Mouse (Mus musculus) kidney, adult 2 months (tissue): ENCODE measurements around the gene Nphp3. TPM values are rescaled to one million over a fixed set of nuclear protein-coding genes. Genes with fewer than 3 reads are reported as not detected.

ENCODE experiments used
- DNase-seq: peaks from one replicate; pipeline ENCODE4 v3.0.0; 2021
- H3K27ac ChIP-seq: fragments of 200-500 bp; 2 replicates; pipeline ENCODE4 v1.5.1; 2012; ENCODE audit warnings: low read depth, low read length, control low read depth, inconsistent platforms; ENCODE audit not compliant: insufficient read depth
- H3K27me3 ChIP-seq: fragments of 200-500 bp; replicated peaks from 2 replicates; pipeline ENCODE4 v1.6.1; 2012; ENCODE audit warnings: mild to moderate bottlenecking, moderate library complexity, low read length, inconsistent platforms; ENCODE audit not compliant: control insufficient read depth, insufficient read depth
- H3K36me3 ChIP-seq: fragments of 200-500 bp; 2 replicates; pipeline ENCODE4 v1.6.1; 2012; ENCODE audit warnings: mild to moderate bottlenecking, moderate library complexity, low read length, inconsistent platforms; ENCODE audit not compliant: control insufficient read depth, insufficient read depth
- H3K4me1 ChIP-seq: fragments of 200-500 bp; 2 replicates; pipeline ENCODE4 v1.6.1; 2011; ENCODE audit warnings: low read length; ENCODE audit not compliant: control insufficient read depth, insufficient read depth
- H3K4me3 ChIP-seq: fragments of 200-500 bp; 2 replicates; pipeline ENCODE4 v1.5.1; 2011; ENCODE audit warnings: mild to moderate bottlenecking, low read depth, low read length, control low read depth; ENCODE audit not compliant: insufficient read depth
- CTCF ChIP-seq: fragments of 200-500 bp; conservative IDR thresholded peaks from 2 replicates; pipeline ENCODE4 v1.5.1; 2011; ENCODE audit warnings: low read depth, mild to moderate bottlenecking, control low read depth, low read length, moderate library complexity, mixed read lengths; ENCODE audit not compliant: insufficient read depth, insufficient read length
- POLR2A ChIP-seq: fragments of 200-500 bp; IDR thresholded peaks from one replicate; pipeline ENCODE4 v1.6.1; 2011; ENCODE audit warnings: low read depth, low read length, control low read depth
- WGBS: fragments of 180-500 bp; shearing (Covaris S2); methylation state at CpG from one replicate; pipeline ENCODE4 v1.1.7; 2018; 5-methylcytosine and 5-hydroxymethylcytosine counted together
- polyA plus RNA-seq: library from polyadenylated mRNA; depleted of rRNA; stranded (reverse); fragments of >200 nt; gene quantifications from 2 replicates; pipeline ENCODE4 v1.2.3, GENCODE M21; 2012

Gene Nphp3
- polyA plus RNA-seq, 1 experiment, result 8.4 TPM

DNA sequence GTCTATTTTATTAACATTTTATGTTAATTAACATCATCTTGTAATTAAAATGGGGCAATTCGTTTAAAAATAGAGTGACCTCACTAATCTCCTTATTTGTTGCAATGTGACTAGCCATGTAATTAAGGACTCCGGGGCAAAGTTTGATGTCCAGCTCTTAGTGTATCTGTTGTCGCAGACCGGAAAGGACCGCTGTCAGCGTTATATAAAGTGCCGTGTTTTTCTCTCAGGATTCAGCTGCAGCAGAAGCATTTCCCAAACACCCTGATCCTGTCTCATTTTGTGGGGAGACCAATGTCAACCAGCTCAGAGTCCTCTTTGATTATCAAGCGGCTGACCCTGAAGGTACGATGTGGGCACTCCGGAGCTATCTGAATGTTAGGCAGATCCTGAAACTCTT, 18.7 kb downstream of the Nphp3 start:
- 70% methylated on average over 10 of the region's 10 CpGs for WGBS
- DNase-seq, result peak; percentile 45
- TF ChIP-seq CTCF (no peak), POLR2A (no peak)
- H3K27ac ChIP-seq, result no peak overlapping the region
- peaks cover 3% of the 10 kb centered on the region; the same call in 1 of the 2 replicates for H3K36me3 ChIP-seq
- no peaks in the 10 kb centered on the region for H3K27me3 ChIP-seq
- H3K4me1 ChIP-seq, result no peaks in the 10 kb centered on the region
- no peak overlapping the region for H3K4me3 ChIP-seq

GRCm38 (mm10) chr9:104027186-104027585, 24.8 kb downstream of the Nphp3 start:
- Histone ChIP-seq H3K4me3 (no peak overlapping the region), H3K27ac (no peak overlapping the region), H3K4me1 (no peaks in the 10 kb centered on the region), H3K36me3 (no peaks in the 10 kb centered on the region), H3K27me3 (no peaks in the 10 kb centered on the region)
- WGBS, result 98% methylated on average over 8 of the region's 8 CpGs
- no peak for DNase-seq
- TF ChIP-seq CTCF, result no peak
- no peak for TF ChIP-seq POLR2A

DNA sequence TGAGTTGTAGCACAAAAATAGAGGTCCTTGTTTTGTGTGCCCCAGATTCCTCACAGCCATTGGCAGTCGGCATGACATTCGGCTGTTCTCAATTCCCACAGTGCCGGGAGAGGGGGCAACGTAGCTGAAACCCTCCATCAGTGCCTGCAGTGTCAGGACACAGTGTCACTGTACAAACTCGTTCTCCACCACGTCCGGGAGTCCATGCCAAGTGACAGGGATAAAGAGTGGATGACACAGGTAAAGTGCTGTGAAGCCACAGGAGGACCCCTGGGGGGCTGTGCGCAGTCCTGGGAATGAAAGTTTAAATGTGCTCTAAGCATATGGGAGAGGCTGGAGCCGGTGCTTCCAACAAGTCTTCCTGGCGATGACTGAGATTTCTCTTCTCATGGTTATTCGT, 27.5 kb downstream of the Nphp3 start:
- 89% methylated on average over 11 of the region's 11 CpGs for WGBS
- no peaks in the 10 kb centered on the region for H3K36me3 ChIP-seq
- TF ChIP-seq POLR2A (no peak), CTCF (no peak)
- no peak overlapping the region for H3K4me3 ChIP-seq
- DNase-seq, result no peak
- H3K27me3 ChIP-seq, result no peaks in the 10 kb centered on the region
- no peaks in the 10 kb centered on the region for H3K4me1 ChIP-seq
- no peak overlapping the region for H3K27ac ChIP-seq

- WGBS, result 81% methylated on average over 8 of the region's 8 CpGs
- Histone ChIP-seq H3K27me3 (no peaks in the 10 kb centered on the region), H3K4me1 (no peaks in the 10 kb centered on the region), H3K27ac (no peak overlapping the region), H3K36me3 (no peaks in the 10 kb centered on the region; the same call in 1 of the 2 replicates), H3K4me3 (no peak overlapping the region)
- TF ChIP-seq CTCF (no peak), POLR2A (no peak)
- DNase-seq, result no peak
Observed at GRCm38 (mm10) chr9:104034231-104034630, 31.9 kb downstream of the Nphp3 start.

DNA sequence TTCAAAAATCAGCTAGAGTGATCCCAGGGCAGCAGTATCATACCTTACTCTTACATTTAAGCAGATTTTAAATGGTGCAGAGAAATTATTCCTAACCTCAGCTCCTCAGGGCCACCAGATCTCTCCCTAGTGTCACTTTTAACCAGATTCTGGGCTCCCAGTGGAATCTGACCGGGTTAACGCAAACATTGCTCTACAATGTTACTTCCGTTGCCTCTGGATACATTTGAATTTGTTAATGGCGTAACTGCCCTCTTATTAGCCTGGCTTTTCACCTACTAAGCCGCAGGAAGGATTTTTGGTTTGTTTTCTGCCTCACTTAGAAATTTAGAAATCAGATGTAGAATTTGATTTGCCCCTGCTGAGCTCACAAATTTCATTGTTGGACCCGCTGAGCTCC, 32.4 kb downstream of the Nphp3 start:
- H3K27me3 ChIP-seq, result no peaks in the 10 kb centered on the region
- no peaks in the 10 kb centered on the region for H3K4me1 ChIP-seq
- H3K4me3 ChIP-seq, result no peak overlapping the region
- TF ChIP-seq POLR2A (no peak), CTCF (no peak)
- H3K27ac ChIP-seq, result no peak overlapping the region
- H3K36me3 ChIP-seq, result no peaks in the 10 kb centered on the region; the same call in 1 of the 2 replicates
- WGBS, result 89% methylated on average over 6 of the region's 6 CpGs
- DNase-seq, result no peak

DNA sequence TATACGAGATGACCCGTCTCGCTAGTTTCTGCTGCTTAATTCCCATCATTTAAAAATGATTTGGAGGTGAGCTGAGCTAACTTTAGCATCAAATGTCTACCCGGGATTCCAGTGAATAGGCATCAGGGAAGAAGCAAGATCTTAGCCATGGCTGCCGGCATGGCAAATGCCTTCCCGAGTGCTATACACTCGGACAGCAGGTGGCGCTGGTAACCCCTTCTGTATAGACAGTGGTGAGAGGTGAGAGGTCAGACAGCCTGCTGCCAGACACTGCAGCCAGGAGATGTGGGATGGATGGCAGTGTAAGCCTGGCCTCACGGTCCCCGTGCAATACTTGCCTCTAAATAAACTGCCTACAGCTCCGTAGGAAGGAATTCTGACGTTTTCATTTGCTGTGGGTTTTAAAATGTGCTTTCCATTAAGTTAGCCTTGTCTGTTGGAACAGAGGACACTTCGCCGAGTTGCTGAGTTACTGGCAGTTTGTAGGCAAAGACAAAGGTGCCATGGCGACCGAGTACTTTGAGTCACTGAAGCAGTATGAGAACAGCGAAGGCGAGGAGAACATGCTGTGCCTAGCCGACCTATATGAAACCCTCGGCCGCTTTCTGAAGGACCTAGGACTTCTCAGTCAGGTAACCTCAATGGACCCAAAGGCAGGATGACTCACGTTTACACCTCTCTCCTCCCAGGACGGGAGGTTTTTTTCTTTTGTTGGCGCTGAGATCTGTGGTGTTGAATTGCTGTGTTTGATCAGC, 33.1 kb downstream of the Nphp3 start:
- Histone ChIP-seq H3K27ac (no peak overlapping the region), H3K4me3 (no peak overlapping the region), H3K4me1 (no peaks in the 10 kb centered on the region), H3K36me3 (peaks cover 2% of the 10 kb centered on the region; the same call in 1 of the 2 replicates), H3K27me3 (no peaks in the 10 kb centered on the region)
- TF ChIP-seq CTCF (peak; percentile 88), POLR2A (no peak)
- WGBS, result 55% methylated on average over 24 of the region's 24 CpGs
- DNase-seq, result peak; percentile 78

- Histone ChIP-seq H3K4me3 (no peak overlapping the region), H3K36me3 (peaks cover 2% of the 10 kb centered on the region), H3K27ac (no peak overlapping the region), H3K27me3 (no peaks in the 10 kb centered on the region), H3K4me1 (no peaks in the 10 kb centered on the region)
- 82% methylated on average over 13 of the region's 13 CpGs for WGBS
- no peak for DNase-seq
- TF ChIP-seq POLR2A, result no peak
- TF ChIP-seq CTCF, result no peak
Observed at GRCm38 (mm10) chr9:104038266-104038665, 35.9 kb downstream of the Nphp3 start.
